Mouse (Mus musculus) adrenal gland, adult (tissue): Measurements from ENCODE around the gene Taar6.
A peak's percentile ranks its signal among the peaks of the same experiment; 100 is the strongest.

ENCODE experiments used
- DNase-seq, 2 experiments: peaks; one replicate each; pipeline ENCODE4 v3.0.0; 2022 to 2023; ENCODE audit warnings: low spot score in 1 of 2; ENCODE audit not compliant: inconsistent age in 2 of 2

Taar6 gene

GRCm38 (mm10) chr10:23985546-23985945 is at the start of gene Taar6:
TSS of gene Taar6 (minus strand) at chr10:23985646.
- DNase-seq: no peak

GRCm38 (mm10) chr10:24031347-24031746 is 45.9 kb upstream of the Taar6 start:
- DNase-seq: no peak

GRCm38 (mm10) chr10:24026922-24027321 is 41.5 kb upstream of the Taar6 start, which contains the start of gene Taar7d:
TSS of gene Taar7d (plus strand) at chr10:24027222.
- no peak for DNase-seq

DNA sequence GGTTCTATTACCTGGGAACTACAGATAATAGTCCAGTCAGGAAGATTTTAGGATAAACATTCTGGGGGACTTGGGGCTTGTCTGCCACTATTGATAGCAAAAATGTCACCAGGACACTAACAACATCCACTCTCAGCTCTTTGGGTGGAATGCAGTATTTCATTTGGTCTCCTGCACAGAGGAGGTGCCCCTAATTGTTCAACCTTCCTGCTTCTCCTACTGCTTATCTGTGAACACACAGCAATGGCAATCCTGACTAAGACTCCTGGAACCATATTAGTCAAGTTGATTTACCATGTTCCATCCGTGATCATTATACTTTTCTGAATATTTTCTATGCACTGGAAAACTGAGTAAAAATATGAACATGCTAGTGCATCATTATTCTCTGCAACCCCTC is 22.7 kb upstream of the Taar6 start:
- DNase-seq: no peak

GRCm38 (mm10) chr10:24007034-24007433 is 21.6 kb upstream of the Taar6 start:
- no peak for DNase-seq

- DNase-seq: no peak
These were observed 21.0 kb upstream of the Taar6 start for GRCm38 (mm10) chr10:24006442-24006841.

GRCm38 (mm10) chr10:23999639-24000038 is 14.2 kb upstream of the Taar6 start, which contains the start of gene Taar7b:
TSS of gene Taar7b (plus strand) at chr10:23999939.
- DNase-seq: no peak

DNA sequence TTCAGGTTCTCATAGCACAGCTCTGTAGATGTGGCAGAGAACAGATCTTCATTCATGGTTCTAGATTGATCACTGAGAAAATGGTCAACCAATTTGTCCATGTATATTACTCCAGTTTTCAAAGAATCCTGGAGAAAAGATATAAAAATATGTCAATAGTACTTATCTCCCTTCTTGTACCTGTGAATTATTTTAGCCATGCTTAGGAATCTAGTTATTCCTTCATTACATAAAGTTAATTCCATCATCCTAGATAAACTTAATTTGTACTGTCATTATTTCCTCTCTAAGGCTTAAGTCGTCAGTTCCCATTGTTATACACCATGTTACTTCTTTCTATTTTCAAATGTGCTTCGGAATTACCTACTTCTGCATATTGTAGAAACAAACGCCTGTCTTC is 7.9 kb upstream of the Taar6 start, which contains the start of gene Taar7a:
Gene Taar7a, minus strand, starts transcription at position 101 of the 400 bp plus-strand sequence.
- DNase-seq: no peak

- DNase-seq: no peak
These were observed 973 bp upstream of the Taar6 start for GRCm38 (mm10) chr10:23986419-23986818.

- DNase-seq: peak; percentile 76 to 91
These were observed 6.3 kb downstream of the Taar6 start for GRCm38 (mm10) chr10:23978901-23979705.

GRCm38 (mm10) chr10:23977958-23978357 is 7.5 kb downstream of the Taar6 start:
- no peak for DNase-seq

GRCm38 (mm10) chr10:23971256-23971655 is 14.2 kb downstream of the Taar6 start:
- DNase-seq: no peak

DNA sequence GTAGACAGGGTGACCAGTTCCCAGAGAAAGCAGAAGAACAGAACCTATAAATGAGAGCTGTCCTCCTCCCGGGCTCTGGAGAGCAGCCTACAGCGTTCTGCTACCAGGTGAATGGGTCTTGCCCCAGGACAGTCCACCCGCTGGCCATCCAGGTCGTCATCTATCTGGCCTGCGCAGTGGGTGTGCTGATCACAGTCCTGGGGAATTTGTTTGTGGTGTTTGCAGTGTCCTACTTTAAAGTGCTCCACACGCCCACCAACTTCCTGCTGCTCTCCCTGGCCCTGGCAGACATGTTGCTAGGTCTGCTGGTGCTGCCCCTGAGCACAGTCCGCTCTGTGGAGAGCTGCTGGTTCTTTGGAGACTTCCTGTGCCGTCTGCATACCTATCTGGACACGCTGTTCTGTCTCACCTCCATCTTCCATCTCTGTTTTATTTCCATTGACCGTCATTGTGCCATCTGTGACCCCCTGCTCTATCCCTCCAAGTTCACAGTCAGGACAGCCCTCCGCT is 14.7 kb downstream of the Taar6 start, which contains the start of gene Taar5:
Gene Taar5, plus strand, starts transcription at position 51 of the 510 bp plus-strand sequence.
- no peak for DNase-seq

GRCm38 (mm10) chr10:23964921-23965610 is 20.4 kb downstream of the Taar6 start:
- no peak for DNase-seq

DNA sequence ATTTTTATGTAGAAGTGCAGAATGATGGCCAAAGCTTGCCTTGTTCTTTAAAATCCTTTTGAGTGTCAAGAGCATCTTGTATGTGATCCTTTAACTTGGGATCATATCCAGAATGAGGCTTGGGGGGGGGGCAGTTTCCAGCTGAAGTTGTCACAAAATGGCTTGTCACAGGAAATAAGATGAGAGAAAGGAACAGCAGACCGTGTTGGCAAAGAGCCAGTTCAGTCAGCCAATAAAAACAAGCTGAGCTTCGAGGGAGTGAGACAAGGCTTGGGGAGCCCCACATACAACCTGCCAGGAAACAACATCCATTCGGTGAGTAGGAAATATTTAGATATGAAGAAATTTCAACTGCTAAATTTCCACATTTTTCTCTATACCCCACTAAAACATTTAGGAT is 22.0 kb downstream of the Taar6 start:
- DNase-seq: no peak

DNA sequence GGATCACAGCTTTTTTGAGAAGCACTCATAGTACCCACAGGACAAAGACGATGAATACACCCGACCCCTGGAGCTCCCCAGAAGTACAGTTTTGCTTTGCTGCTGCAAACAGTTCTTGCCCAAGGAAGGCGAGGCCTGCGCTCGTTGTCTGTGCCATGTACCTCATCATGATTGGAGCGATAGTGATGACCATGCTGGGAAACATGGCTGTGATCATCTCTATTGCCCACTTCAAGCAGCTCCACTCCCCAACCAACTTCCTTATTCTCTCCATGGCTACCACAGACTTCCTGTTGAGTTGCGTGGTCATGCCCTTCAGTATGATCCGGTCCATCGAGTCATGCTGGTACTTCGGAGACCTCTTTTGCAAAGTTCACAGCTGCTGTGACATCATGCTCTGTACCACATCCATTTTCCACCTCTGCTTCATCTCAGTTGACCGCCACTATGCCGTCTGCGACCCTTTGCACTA is 25.0 kb downstream of the Taar6 start, which contains the start of gene Taar4:
Gene Taar4, plus strand, starts transcription at position 51 of the 472 bp plus-strand sequence.
- no peak for DNase-seq

- DNase-seq: no peak
These were observed 26.4 kb downstream of the Taar6 start for GRCm38 (mm10) chr10:23959071-23959470.

- DNase-seq: no peak
These were observed 33.7 kb downstream of the Taar6 start for GRCm38 (mm10) chr10:23951714-23952113.

DNA sequence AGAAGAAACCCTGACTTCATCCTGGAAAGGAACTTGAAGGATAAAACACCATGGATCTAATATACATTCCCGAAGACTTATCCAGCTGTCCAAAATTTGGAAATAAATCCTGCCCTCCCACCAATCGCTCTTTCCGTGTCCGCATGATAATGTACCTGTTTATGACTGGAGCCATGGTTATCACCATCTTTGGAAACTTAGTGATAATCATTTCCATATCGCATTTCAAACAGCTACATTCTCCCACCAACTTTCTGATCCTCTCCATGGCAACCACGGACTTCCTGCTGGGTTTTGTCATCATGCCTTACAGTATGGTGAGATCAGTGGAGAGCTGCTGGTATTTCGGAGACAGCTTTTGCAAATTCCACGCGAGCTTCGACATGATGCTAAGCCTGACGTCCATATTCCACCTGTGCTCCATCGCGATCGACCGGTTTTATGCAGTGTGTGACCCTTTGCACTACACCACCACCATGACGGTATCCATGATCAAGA is 35.9 kb downstream of the Taar6 start, which contains the start of gene Taar3:
Gene Taar3, plus strand, starts transcription at position 51 of the 498 bp plus-strand sequence.
- DNase-seq: no peak

- DNase-seq: no peak
These were observed 37.4 kb downstream of the Taar6 start for GRCm38 (mm10) chr10:23948026-23948425.

DNA sequence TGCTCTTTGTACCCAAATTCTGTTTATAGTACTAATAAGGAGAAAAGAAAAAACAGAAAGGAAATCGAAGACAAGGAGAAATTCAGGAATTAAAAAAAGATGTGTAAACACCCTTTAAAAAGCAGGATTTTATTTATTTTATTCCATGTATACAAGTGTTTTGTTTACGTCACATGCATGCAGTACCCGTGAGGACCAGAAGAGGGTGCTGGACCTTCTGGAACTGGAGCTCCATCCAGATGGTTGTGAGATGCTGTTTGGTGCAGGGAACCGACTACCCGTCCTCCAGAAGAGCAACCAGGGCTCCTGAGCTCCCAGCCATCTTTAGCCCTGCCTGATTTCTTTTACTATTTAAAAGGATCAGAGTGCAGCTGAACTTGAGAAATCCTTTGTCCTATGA is 43.0 kb downstream of the Taar6 start:
- DNase-seq: peak in 1 of 2 experiments; percentile 30
